Mouse (Mus musculus) inflammation-experienced regulatory T-cells (primary cell): Measurements from ENCODE around the gene Gm6096. TPM values are rescaled to one million over a fixed set of nuclear protein-coding genes. Genes with fewer than 3 reads are reported as not detected.

Source experiments
- polyA plus RNA-seq, 2 experiments: library from polyadenylated mRNA; unstranded; fragments of 100-300 nt; shearing (Covaris generic); gene quantifications; one replicate each; pipeline ENCODE4 v1.2.1; 2017

The Gm6096 gene
- under 1 TPM in 1 of 2 experiments, not detected in 1; 0.76 TPM for polyA plus RNA-seq

DNA sequence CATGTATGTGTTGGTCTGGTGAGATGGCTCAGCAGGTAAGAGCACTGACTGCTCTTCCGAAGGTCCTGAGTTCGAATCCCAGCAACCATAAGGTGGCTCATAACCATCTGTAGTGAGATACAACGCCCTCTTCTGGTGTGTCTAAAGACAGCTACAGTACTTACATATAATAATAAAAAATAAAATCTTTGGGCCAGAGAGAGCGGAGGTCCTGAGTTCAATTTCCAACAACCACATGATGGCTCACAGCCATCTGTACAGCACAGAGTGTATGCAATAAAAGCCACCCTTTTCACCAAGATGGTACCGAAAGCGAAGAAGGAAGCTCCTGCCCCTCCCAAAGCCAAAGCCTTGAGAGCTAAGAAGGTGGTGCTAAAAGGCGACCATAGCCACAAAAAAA lies at the start of gene Gm6096:
Gene Gm6096, plus strand, starts transcription at position 301 of the 400 bp plus-strand sequence.

GRCm38 (mm10) chr7:34230116-34230515 lies 20.7 kb upstream of the Gm6096 start, which contains the start of gene Gpi1:
Gene Gpi1, minus strand, starts transcription at chr7:34230336.

Other genes starting within 250 kb of the Gm6096 start
- gene Scgb2b27, start 237.1 kb upstream of the Gm6096 start, polyA plus RNA-seq = 1 to 10 TPM in 1 of 2 experiments, not detected in 1; 8.6 TPM
- gene Scgb1b27, start 229.6 kb upstream of the Gm6096 start, polyA plus RNA-seq = 10 to 100 TPM in 1 of 2 experiments, not detected in 1; 14.1 TPM
- not detected for gene Scgb1b30, start 155.6 kb upstream of the Gm6096 start, polyA plus RNA-seq
- under 1 TPM in 1 of 2 experiments, not detected in 1; 0.34 TPM for gene Wtip, start 117.8 kb upstream of the Gm6096 start, polyA plus RNA-seq
- 100 to 1,000 TPM; 124 to 145 TPM for gene Uba2, start 81.4 kb upstream of the Gm6096 start, polyA plus RNA-seq
- 10 to 100 TPM; 46.5 to 56.3 TPM for gene Pdcd2l, start 54.4 kb upstream of the Gm6096 start, polyA plus RNA-seq
- gene Gpi1, start 20.7 kb upstream of the Gm6096 start, polyA plus RNA-seq = 100 to 1,000 TPM; 219 to 263 TPM
- 10 to 100 TPM; 25.5 to 28.9 TPM for gene 4931406P16Rik, start 62.5 kb downstream of the Gm6096 start, polyA plus RNA-seq
- 100 to 1,000 TPM; 158 to 193 TPM for gene Lsm14a, start 142.3 kb downstream of the Gm6096 start, polyA plus RNA-seq